Mouse (Mus musculus): ENCODE results near the gene Gpc4. TPM values are rescaled to one million over a fixed set of nuclear protein-coding genes. Genes with fewer than 3 reads are reported as not detected.
A peak's percentile ranks its signal among the peaks of the same experiment; 100 is the strongest.

Gene Gpc4
- 12.5 and 12.9 TPM in 2 replicates for polyA plus RNA-seq (2015; fragmentation: Nextera tagmentation; extraction: Ambion mirVana)

DNA sequence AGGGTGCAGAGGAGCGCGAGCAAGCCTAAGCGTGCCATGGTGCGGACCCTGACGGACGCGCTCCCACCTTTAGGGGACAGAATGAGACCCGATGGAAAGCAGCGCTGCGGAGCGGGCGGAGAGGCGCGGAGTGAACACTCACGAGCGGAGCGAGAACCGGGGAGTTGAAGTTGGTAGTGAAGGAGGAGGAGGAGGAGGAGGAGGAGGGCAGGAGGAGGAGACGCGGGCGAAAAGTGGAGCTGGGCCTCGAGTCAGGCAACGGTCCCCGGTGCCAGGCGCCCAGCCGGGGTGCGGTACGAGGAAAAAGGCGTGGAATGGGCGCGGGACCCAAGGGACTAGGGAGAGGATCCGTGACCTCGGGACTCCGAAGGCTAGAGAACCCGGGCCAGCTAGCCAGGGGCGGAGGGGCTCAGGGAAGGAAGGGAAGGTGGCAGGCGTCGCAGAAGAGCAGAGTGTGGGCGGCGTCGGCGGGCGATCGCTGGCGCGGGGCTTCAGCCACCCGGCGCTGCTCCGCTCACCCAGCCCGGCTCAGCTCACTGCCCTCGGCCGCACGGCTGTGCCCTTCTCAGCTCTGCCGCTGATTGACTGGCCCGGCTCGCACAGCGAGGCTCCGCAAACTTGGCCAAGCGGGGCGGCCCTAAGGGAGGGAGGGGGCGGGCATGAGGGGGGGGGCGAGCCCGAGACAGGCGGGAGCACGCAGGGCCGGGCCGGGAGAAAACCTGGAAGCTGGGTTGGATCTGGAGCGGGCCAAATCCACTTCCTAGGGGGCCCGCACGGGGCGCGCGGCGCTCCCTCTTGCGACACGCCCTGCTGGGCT is at the start of gene Gpc4:
Gpc4 (minus strand) TSS at position 515 of the 817 bp plus-strand sequence.
- 0 out of 2 replicates have a peak within 1 kb of the TSS, but pooled peaks have one; percentile 18 for H3K27ac ChIP-seq (replicated peaks)
- ATAC-seq (ENCODE audit: low FRiP score, low read depth), result peak; percentile 92
- no peaks in the 10 kb centered on the region for H3K36me3 ChIP-seq
- no peaks in the 10 kb centered on the region; the same call in 1 of the 2 replicates for H3K4me1 ChIP-seq (replicated peaks)
- H3K4me3 ChIP-seq, result peak within 1 kb of the TSS; percentile 49
- 0 out of 2 replicates have a peak, but pooled peaks cover 6% of the 10 kb centered on the region for H3K27me3 ChIP-seq
- H3K4me2 ChIP-seq, result peak within 1 kb of the TSS; percentile 88
- 17% methylated on average over 71 of the region's 76 CpGs for WGBS
- no peaks in the 10 kb centered on the region for H3K9me3 ChIP-seq
- peak within 1 kb of the TSS; percentile 41 for H3K9ac ChIP-seq

- no peaks in the 10 kb centered on the region for H3K27me3 ChIP-seq
- no peak overlapping the region for H3K4me2 ChIP-seq
- WGBS, result 70% methylated on average over 4 of the region's 4 CpGs
- H3K4me3 ChIP-seq, result no peak overlapping the region
- H3K4me1 ChIP-seq (replicated peaks), result no peaks in the 10 kb centered on the region
- ATAC-seq (ENCODE audit: low FRiP score, low read depth), result no peak
- no peak overlapping the region for H3K9ac ChIP-seq
- H3K9me3 ChIP-seq, result no peaks in the 10 kb centered on the region
- no peak overlapping the region for H3K27ac ChIP-seq (replicated peaks)
- no peaks in the 10 kb centered on the region for H3K36me3 ChIP-seq
Observed at GRCm38 (mm10) chrX:52212846-52213245, 47.8 kb upstream of the Gpc4 start.

DNA sequence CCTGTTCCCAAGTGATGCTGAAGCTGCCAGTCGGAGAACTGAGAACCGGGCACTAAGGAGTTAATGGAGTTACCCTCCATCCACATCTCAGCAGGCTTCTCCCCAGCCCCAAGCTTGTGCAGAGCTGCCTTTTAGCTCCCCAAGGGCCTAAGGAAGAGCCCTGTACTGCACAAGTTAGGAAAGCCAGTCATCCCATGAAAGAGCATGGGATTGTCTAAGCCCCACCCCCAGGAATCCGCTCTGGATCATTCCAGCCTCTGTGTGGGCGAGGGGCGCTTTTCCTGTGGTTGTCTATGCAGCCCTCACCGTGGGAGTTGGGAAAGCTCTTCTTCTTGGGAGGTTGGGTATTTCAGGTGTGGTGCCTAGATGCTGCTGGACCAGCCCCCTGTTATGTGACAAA is 34.8 kb upstream of the Gpc4 start:
- WGBS, result 32% methylated on average over 6 of the region's 6 CpGs
- ATAC-seq (ENCODE audit: low FRiP score, low read depth), result no peak
- H3K27me3 ChIP-seq, result no peaks in the 10 kb centered on the region
- H3K27ac ChIP-seq (replicated peaks), result no peak overlapping the region
- no peak overlapping the region for H3K4me2 ChIP-seq
- no peaks in the 10 kb centered on the region for H3K4me1 ChIP-seq (replicated peaks)
- no peak overlapping the region for H3K9ac ChIP-seq
- no peaks in the 10 kb centered on the region for H3K36me3 ChIP-seq
- no peak overlapping the region for H3K4me3 ChIP-seq
- no peaks in the 10 kb centered on the region for H3K9me3 ChIP-seq

- 36% methylated on average over 4 of the region's 4 CpGs for WGBS
- Histone ChIP-seq H3K4me1 (replicated peaks) (no peaks in the 10 kb centered on the region), H3K27me3 (no peaks in the 10 kb centered on the region), H3K9ac (no peak overlapping the region), H3K4me3 (no peak overlapping the region), H3K36me3 (no peaks in the 10 kb centered on the region), H3K4me2 (no peak overlapping the region), H3K9me3 (no peaks in the 10 kb centered on the region), H3K27ac (replicated peaks) (no peak overlapping the region)
- no peak for ATAC-seq (ENCODE audit: low FRiP score, low read depth)
Observed at GRCm38 (mm10) chrX:52193311-52193968, 28.4 kb upstream of the Gpc4 start.

DNA sequence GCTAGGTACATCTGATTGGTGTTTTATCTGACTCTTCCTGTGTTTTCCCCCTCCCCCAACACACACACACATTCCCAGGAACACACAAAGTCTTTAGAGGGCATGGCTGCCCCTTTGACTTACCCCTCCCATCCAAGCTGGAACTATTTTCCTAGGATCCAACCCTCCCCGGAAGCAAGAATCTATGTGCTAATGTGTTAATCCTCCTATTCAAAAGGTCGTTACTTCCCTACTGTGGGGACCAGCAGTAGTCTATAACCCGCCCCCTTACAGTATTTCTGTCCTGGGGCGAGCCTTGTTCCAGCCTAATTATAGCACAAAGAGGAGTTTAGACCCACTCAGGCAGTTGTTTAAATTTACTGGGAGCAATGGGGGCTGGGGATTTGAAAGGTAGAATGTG is 24.0 kb upstream of the Gpc4 start:
- ATAC-seq (ENCODE audit: low FRiP score, low read depth), result no peak

GRCm38 (mm10) chrX:52183551-52184442 is 18.7 kb upstream of the Gpc4 start:
- Histone ChIP-seq H3K9ac (no peak overlapping the region), H3K27ac (replicated peaks) (no peak overlapping the region), H3K36me3 (no peaks in the 10 kb centered on the region), H3K4me2 (no peak overlapping the region), H3K4me3 (no peak overlapping the region), H3K4me1 (replicated peaks) (no peaks in the 10 kb centered on the region), H3K27me3 (0 out of 2 replicates have a peak, but pooled peaks cover 2% of the 10 kb centered on the region), H3K9me3 (no peaks in the 10 kb centered on the region)
- no peak for ATAC-seq (ENCODE audit: low FRiP score, low read depth)
- 41% methylated on average over 5 of the region's 5 CpGs for WGBS

More for the DNA sequence above, 24.0 kb upstream of the Gpc4 start:
- no peaks in the 10 kb centered on the region for H3K4me1 ChIP-seq (replicated peaks)
- H3K9ac ChIP-seq, result no peak overlapping the region
- H3K4me2 ChIP-seq, result no peak overlapping the region
- 0 out of 2 replicates have a peak, but pooled peaks cover 2% of the 10 kb centered on the region for H3K27me3 ChIP-seq
- no peak overlapping the region for H3K4me3 ChIP-seq
- no peak overlapping the region for H3K27ac ChIP-seq (replicated peaks)
- no peaks in the 10 kb centered on the region for H3K9me3 ChIP-seq
- H3K36me3 ChIP-seq, result no peaks in the 10 kb centered on the region
- 23% methylated on average over 4 of the region's 4 CpGs for WGBS

- ATAC-seq (ENCODE audit: low FRiP score, low read depth), result no peak
- Histone ChIP-seq H3K27me3 (0 out of 2 replicates have a peak, but pooled peaks cover 2% of the 10 kb centered on the region), H3K4me2 (no peak overlapping the region), H3K36me3 (no peaks in the 10 kb centered on the region), H3K4me1 (replicated peaks) (no peaks in the 10 kb centered on the region), H3K9me3 (no peaks in the 10 kb centered on the region), H3K27ac (replicated peaks) (no peak overlapping the region), H3K4me3 (no peak overlapping the region), H3K9ac (no peak overlapping the region)
- 65% methylated on average over 2 of the region's 2 CpGs for WGBS
Observed at GRCm38 (mm10) chrX:52181401-52181800, 16.3 kb upstream of the Gpc4 start.

- 84% methylated on average over 4 of the region's 4 CpGs for WGBS
- no peak for ATAC-seq (ENCODE audit: low FRiP score, low read depth)
Observed at GRCm38 (mm10) chrX:52177067-52177466, 12.0 kb upstream of the Gpc4 start.

DNA sequence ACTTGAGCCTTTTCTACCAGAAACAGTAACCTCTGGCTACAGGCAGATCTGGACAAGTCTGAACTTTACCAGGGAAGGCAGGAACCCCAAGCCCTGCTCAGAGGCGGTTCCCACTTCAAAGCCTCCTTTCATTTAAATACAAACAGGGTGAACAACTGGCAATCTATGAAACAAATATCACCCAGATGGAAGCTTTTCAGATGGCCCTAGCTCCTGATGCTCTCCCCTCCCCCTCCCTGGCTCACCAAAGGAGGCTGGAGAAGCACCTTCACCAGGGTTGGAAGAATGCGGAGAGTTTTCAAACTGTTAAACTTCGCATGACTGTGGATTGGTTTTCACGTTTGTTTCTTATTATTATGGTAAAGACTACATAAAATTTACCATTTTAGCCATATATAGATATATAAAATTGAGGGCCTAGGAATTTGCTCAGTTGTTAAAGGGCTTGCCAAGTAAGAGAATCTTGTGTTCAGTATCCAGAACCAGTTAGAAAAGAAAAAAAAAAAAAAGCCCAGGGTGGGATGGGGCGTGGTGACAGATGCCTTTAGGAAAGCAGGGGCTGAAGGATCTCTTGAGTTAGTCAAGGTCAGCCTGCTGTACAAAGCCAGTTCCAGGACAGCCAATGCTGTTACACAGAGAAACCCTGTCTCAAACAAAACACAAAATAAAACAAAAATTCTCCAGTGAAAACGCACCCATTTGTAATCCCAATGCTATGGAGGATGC is 2.6 kb upstream of the Gpc4 start:
- Histone ChIP-seq H3K9ac (no peak overlapping the region), H3K4me3 (no peak overlapping the region), H3K4me2 (no peak overlapping the region), H3K27me3 (0 out of 2 replicates have a peak, but pooled peaks cover 6% of the 10 kb centered on the region), H3K9me3 (no peaks in the 10 kb centered on the region), H3K4me1 (replicated peaks) (no peaks in the 10 kb centered on the region; the same call in 1 of the 2 replicates), H3K36me3 (no peaks in the 10 kb centered on the region), H3K27ac (replicated peaks) (no peak overlapping the region)
- WGBS, result 62% methylated on average over 6 of the region's 6 CpGs
- no peak for ATAC-seq (ENCODE audit: low FRiP score, low read depth)

More at GRCm38 (mm10) chrX:52177067-52177466, 12.0 kb upstream of the Gpc4 start:
- H3K4me2 ChIP-seq, result no peak overlapping the region
- H3K9me3 ChIP-seq, result no peaks in the 10 kb centered on the region
- H3K9ac ChIP-seq, result no peak overlapping the region
- H3K4me3 ChIP-seq, result no peak overlapping the region
- H3K27ac ChIP-seq (replicated peaks), result no peak overlapping the region
- H3K27me3 ChIP-seq, result no peaks in the 10 kb centered on the region
- H3K4me1 ChIP-seq (replicated peaks), result no peaks in the 10 kb centered on the region
- H3K36me3 ChIP-seq, result no peaks in the 10 kb centered on the region

DNA sequence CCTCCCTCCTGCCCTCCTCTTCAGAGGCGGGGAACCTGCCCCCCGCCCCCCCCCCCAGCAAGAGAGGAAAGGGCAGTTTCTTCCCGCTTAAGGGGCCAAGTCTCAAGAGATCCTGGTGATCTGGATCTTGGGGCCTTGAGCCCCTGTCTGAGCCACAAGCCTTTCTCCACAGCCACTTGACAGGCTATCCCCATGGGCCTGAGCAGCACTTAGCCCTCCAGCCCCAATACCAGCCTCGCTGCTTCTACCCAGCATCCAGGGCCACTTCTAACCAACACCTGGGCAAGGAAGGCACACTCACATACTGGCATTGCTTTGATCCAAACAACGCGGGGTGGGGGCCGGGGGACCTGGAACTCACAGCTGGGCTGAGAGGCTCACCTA is 495 bp upstream of the Gpc4 start:
- Histone ChIP-seq H3K4me1 (replicated peaks) (no peaks in the 10 kb centered on the region; the same call in 1 of the 2 replicates), H3K9ac (0 out of 2 replicates have a peak overlapping the region, but pooled peaks have one; percentile 41), H3K4me3 (peak overlapping the region; percentile 49), H3K9me3 (no peaks in the 10 kb centered on the region), H3K4me2 (peak overlapping the region; percentile 88), H3K36me3 (no peaks in the 10 kb centered on the region), H3K27me3 (0 out of 2 replicates have a peak, but pooled peaks cover 6% of the 10 kb centered on the region), H3K27ac (replicated peaks) (no peak overlapping the region)
- peak; percentile 46 for ATAC-seq (ENCODE audit: low FRiP score, low read depth)
- WGBS, result 51% methylated on average over 5 of the region's 7 CpGs

Data from hindbrain, embryonic 15.5 days (tissue).